Mouse (Mus musculus) layer of hippocampus, postnatal 10 days (tissue): Measurements from ENCODE around the gene Krtap9-1. TPM values are rescaled to one million over a fixed set of nuclear protein-coding genes. Genes with fewer than 3 reads are reported as not detected.
"Not testable (repeated sequence)": the region's sequence is repeated elsewhere in the genome, so short reads cannot be mapped to it uniquely, and the experiment has no call there.

Source experiments
- DNase-seq, 2 experiments: peaks; one replicate each; pipeline ENCODE4 v3.0.0; 2021; ENCODE audit warnings: low spot score in 2 of 2
- long read RNA-seq: library from polyadenylated mRNA; stranded (forward); transcript quantifications from one replicate; pipeline ENCODE4 v2.0.0, GENCODE M21; 2023
- total RNA-seq, 2 experiments: library from RNA; stranded (reverse); gene quantifications; 2 replicates each; pipeline ENCODE4 v1.2.3; 2021

Krtap9-1 gene
- not detected for total RNA-seq
- long read RNA-seq: 0 reads

- DNase-seq: not testable (repeated sequence)
These were observed at the start of gene Krtap9-1 for GRCm38 (mm10) chr11:99873089-99873488. Gene Krtap9-1 (plus strand): TSS chr11:99873389.

- no peak for DNase-seq
These were observed 35.2 kb upstream of the Krtap9-1 start, which contains the start of gene 2300003K06Rik for GRCm38 (mm10) chr11:99837966-99838365. Gene 2300003K06Rik (minus strand): TSS chr11:99838066.

- no peak for DNase-seq
These were observed 31.0 kb upstream of the Krtap9-1 start for GRCm38 (mm10) chr11:99842185-99842584.

GRCm38 (mm10) chr11:99846746-99847145 lies 26.4 kb upstream of the Krtap9-1 start:
- DNase-seq: no peak

- DNase-seq: no peak
These were observed 21.7 kb upstream of the Krtap9-1 start, which contains the start of gene Krtap4-16 for GRCm38 (mm10) chr11:99851508-99851907. Gene Krtap4-16 (minus strand): TSS chr11:99851608.

- peak; percentile 5 to 18 for DNase-seq
These were observed 19.1 kb upstream of the Krtap9-1 start for GRCm38 (mm10) chr11:99854121-99854520.

- DNase-seq: no peak
These were observed 15.6 kb upstream of the Krtap9-1 start, which contains the start of gene Gm11568 for GRCm38 (mm10) chr11:99857617-99858016. Gene Gm11568 (plus strand): TSS chr11:99857917.

- DNase-seq: no peak
These were observed 14.4 kb upstream of the Krtap9-1 start for GRCm38 (mm10) chr11:99858761-99859160.

GRCm38 (mm10) chr11:99864176-99864575 lies 9.0 kb upstream of the Krtap9-1 start, which contains the start of gene Gm11559:
Gene Gm11559 (plus strand): TSS chr11:99864476.
- DNase-seq: not testable (repeated sequence)

GRCm38 (mm10) chr11:99878887-99879286 lies 5.7 kb downstream of the Krtap9-1 start, which contains the start of gene Gm11567:
Gene Gm11567 (plus strand): TSS chr11:99879187.
- not testable (repeated sequence) for DNase-seq

- DNase-seq: no peak
These were observed 34.4 kb downstream of the Krtap9-1 start, which contains the start of gene Krtap31-1 for GRCm38 (mm10) chr11:99907620-99908019. Gene Krtap31-1 (plus strand): TSS chr11:99907920.

- DNase-seq: no peak
These were observed 41.3 kb downstream of the Krtap9-1 start, which contains the start of gene Gm11565 for GRCm38 (mm10) chr11:99914451-99914850. Gene Gm11565 (plus strand): TSS chr11:99914751.

Other genes starting within 250 kb of the Krtap9-1 start
- not detected for gene Krtap4-1, start 245.2 kb upstream of the Krtap9-1 start, total RNA-seq
- gene Krtap4-2, start 238.3 kb upstream of the Krtap9-1 start, total RNA-seq: not detected
- gene Krtap4-7, start 229.3 kb upstream of the Krtap9-1 start, total RNA-seq: not detected
- not detected for gene Gm11555, start 223.2 kb upstream of the Krtap9-1 start, total RNA-seq
- not detected for gene Gm11563, start 214.4 kb upstream of the Krtap9-1 start, total RNA-seq
- gene Krtap4-6, start 207.4 kb upstream of the Krtap9-1 start, total RNA-seq: not detected
- not detected for gene Gm14190, start 182.6 kb upstream of the Krtap9-1 start, total RNA-seq
- gene Gm14180, start 139.1 kb upstream of the Krtap9-1 start, total RNA-seq: not detected
- not detected for gene Gm11595, start 100.5 kb upstream of the Krtap9-1 start, total RNA-seq
- not detected for gene Krtap4-8, start 92.7 kb upstream of the Krtap9-1 start, total RNA-seq
- gene Krtap4-9, start 88.2 kb upstream of the Krtap9-1 start, total RNA-seq: not detected
- gene Gm11596, start 79.9 kb upstream of the Krtap9-1 start, total RNA-seq: not detected
- gene Gm11569, start 74.5 kb upstream of the Krtap9-1 start, total RNA-seq: not detected
- gene Gm11554, start 68.9 kb upstream of the Krtap9-1 start, total RNA-seq: not detected
- gene Krtap4-13, start 63.5 kb upstream of the Krtap9-1 start, total RNA-seq: not detected
- not detected for gene Gm11564, start 57.7 kb upstream of the Krtap9-1 start, total RNA-seq
- not detected for gene 2300003K06Rik, start 35.3 kb upstream of the Krtap9-1 start, total RNA-seq
- not detected for gene Krtap4-16, start 21.8 kb upstream of the Krtap9-1 start, total RNA-seq
- gene Gm11568, start 15.5 kb upstream of the Krtap9-1 start, total RNA-seq: not detected
- not detected for gene Gm11559, start 8.9 kb upstream of the Krtap9-1 start, total RNA-seq
- not detected for gene Gm11567, start 5.8 kb downstream of the Krtap9-1 start, total RNA-seq
- gene Krtap31-1, start 34.5 kb downstream of the Krtap9-1 start, total RNA-seq: not detected
- gene Gm11565, start 41.4 kb downstream of the Krtap9-1 start, total RNA-seq: not detected
- not detected for gene Krtap31-2, start 62.9 kb downstream of the Krtap9-1 start, total RNA-seq
- gene Krtap9-5, start 75.1 kb downstream of the Krtap9-1 start, total RNA-seq: not detected
- gene Krtap29-1, start 105.7 kb downstream of the Krtap9-1 start, total RNA-seq: not detected
- not detected for gene Krtap16-1, start 113.2 kb downstream of the Krtap9-1 start, total RNA-seq
- gene Krtap17-1, start 120.6 kb downstream of the Krtap9-1 start, total RNA-seq: not detected
- not detected for gene Krt33a, start 142.8 kb downstream of the Krtap9-1 start, total RNA-seq
- not detected for gene Krt33b, start 156.5 kb downstream of the Krtap9-1 start, total RNA-seq
- gene Krt34, start 168.2 kb downstream of the Krtap9-1 start, total RNA-seq: not detected
- gene Krt31, start 177.2 kb downstream of the Krtap9-1 start, total RNA-seq: not detected
- not detected for gene Krt32, start 214.8 kb downstream of the Krtap9-1 start, total RNA-seq
- gene Krt35, start 222.9 kb downstream of the Krtap9-1 start, total RNA-seq: not detected
- not detected for gene Krt36, start 232.2 kb downstream of the Krtap9-1 start, total RNA-seq
- not detected for gene Krt13, start 248.2 kb downstream of the Krtap9-1 start, total RNA-seq